Mouse (Mus musculus) right cerebral cortex, postnatal 14 days (tissue): ENCODE results near the gene Zfp595.
"Not testable (repeated sequence)": the region's sequence is repeated elsewhere in the genome, so short reads cannot be mapped to it uniquely, and the experiment has no call there.

Source experiments
- DNase-seq: peaks from one replicate; pipeline ENCODE4 v3.0.0; 2022

Gene Zfp595

DNA sequence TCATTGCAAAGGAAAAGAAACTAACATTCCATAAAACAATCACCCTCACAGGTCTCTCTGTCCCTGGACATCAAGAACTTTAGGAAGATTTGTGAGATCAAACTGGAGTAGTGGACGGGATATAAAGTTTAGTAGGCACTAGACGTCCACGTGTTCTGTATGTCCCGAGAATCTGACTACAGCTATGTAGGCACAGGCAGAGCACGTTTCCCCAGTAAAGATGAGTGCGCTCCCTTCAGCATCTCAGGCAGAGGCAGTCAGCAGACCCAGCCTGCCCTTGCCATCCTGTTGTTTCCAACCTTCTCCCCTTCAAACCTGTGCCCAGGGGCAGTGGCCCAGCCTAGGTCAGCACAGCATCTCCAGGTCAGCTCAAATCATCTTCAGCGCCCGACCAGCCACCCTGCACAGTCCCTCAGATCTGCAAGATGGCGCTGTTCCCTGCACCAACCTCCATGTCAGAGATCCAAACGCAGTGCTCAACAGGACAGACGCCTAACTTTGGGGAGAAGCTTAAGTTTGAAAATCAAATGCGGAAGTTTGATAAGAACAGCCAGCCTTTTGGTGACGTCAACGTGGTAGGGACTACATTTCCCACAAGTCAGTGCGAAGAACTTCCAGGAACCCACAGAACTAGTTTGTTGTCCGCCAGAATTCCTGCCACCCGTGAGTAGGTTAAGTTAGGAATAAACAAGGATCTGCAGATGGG lies at the start of gene Zfp595:
Gene Zfp595, minus strand, starts transcription at position 552 of the 706 bp plus-strand sequence.
- peak; percentile 46 for DNase-seq

DNA sequence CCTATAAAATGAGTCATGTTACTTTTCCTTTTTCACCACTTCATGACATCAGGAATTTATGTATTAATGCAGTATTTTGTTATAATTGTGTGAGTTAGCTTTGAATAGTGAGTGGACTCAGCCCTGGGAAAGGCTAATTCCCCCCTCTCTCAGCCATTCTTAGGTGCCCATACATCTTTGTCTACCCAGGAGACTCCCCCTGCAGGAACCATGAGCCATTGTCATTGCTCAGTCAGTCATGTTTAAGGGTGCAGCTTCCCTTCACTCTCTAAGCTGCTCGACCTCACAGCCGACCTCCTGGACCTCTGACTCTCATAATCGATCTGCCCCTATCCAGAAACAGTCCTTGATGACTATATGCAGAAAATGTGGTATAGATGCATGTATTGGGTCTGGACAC lies 43.9 kb upstream of the Zfp595 start:
- not testable (repeated sequence) for DNase-seq

DNA sequence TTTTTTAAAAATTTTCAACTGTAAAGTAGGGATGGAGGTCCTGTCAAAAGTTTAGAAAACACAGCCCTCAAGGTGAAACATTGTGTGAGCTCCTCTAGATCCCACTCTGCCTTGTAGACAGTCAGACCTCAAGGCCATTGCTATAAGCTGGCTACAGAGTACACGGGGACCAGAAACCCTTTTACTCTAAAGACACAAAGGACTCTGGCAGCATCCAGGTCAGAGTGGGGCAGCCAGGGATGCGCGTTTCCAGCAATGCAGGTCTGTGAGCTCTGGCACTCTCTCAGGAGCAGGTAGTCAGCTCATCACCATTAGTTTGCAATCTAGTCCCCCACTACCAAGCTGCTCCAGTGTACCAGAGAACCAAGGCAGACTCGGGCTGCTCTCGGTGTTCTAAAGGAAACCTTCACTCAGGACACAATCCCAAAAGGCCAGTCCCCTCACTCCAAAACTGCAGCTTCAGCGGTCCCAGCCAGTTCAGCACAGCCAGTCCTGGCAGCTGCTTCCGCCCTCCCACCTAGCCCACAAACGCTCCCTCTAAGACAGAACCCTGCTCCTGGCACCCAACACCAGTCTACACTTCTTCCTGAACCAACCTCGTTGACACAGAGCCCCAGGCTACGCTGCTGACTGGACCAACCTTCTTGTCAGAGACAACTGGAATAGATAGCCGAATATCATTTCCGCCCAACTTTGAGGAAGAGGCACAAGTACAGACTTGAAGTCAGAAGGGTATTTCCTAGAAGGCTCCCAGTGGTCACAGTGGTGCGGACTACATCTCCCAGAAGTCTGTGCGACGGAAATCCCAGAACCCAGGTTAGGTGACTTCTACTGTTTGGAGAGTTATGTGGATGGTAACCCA lies 42.9 kb upstream of the Zfp595 start, which contains the start of the genes Gm28041 and Zfp456:
Gene Gm28041, minus strand, starts transcription at position 684 of the 862 bp plus-strand sequence.
Gene Zfp456, minus strand, starts transcription at position 761 of the 862 bp plus-strand sequence.
- DNase-seq, result peak; percentile 17

- DNase-seq, result peak; percentile 75
Observed at GRCm38 (mm10) chr13:67360131-67360744, 27.9 kb upstream of the Zfp595 start, which contains the start of the genes Gm28044 and Zfp953. Gm28044 (minus strand) TSS chr13:67360536. Zfp953 (minus strand) TSS chr13:67360605.

DNA sequence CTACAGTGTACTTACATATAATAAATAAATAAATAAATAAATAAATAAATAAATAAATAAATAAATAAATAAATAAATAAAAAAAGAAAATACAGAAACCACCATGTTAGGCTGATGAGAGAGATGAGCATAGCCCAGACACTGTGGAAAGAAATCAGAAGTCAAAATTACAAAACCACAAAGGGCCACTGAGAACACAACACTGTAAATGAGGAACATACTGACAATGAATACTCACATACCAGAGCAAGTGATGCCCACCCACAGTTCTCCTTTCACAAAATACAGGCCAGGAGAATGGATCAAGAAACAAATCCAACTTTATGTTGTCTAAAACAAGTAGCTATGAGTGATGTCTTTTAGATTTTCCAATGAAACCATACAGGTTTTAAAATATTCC lies 19.5 kb upstream of the Zfp595 start:
- DNase-seq, result no peak

DNA sequence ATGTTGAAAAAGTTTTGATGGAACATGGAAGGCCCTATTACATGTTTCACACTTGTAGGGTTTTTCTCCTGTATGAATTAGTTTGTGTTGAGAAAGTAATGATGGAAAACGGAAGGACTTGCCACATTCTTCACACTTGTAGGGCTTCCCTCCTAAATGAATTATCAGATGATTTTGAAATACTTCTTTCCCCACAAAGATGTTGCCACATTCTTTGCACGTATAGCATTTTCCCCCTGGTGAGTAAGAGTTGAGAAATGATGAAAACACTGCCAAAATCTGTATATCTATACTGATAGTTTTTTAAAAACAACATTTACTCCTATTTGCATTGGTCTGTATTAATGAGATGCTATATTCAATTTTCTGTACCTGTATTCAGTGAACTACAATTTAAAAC lies 11.1 kb upstream of the Zfp595 start:
- no peak for DNase-seq

DNA sequence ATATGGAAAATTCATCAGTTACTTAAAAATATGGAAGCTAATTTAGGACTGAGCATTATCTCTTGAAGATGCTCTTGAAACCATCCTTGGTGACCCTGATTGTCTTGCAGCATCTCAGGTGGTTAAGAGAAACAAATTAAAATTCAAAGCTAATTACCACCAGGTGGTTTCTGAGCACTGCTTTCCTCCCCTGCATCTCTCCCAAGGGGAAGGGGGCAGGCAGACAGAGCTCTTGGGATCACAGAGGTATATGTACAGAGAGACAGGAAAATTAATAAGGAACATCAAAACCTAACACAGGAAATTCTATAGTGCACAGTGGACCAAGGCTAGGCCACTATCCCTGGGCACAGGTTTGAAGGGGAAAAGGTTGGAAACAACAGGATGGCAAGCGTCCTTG lies 507 bp upstream of the Zfp595 start:
- no peak for DNase-seq

GRCm38 (mm10) chr13:67306718-67307117 lies 25.7 kb downstream of the Zfp595 start:
- DNase-seq, result no peak

- DNase-seq, result peak; percentile 78
Observed at GRCm38 (mm10) chr13:67305822-67306672, 26.3 kb downstream of the Zfp595 start, which contains the start of gene Zfp457. Zfp457 (minus strand) TSS chr13:67306485.

DNA sequence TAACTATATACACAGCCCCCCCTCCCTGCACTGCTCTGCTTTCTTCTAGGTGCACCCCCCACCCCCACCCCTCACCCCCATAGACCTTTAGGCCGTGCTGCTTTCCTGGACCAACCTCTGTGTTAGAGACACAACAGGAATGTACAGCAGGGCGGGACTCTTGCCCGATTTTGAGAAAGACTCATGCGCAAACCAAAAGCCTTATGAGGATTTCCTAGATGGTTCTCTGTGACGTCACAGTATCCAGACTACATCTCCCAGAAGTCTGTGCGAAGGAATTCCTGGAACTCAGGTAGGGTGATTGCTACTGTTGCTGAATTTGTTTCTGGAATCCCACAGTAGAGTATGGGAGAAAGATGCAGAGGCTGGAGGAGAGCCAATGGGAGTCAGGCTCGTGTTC lies 54.1 kb downstream of the Zfp595 start, which contains the start of gene Zfp458:
Gene Zfp458, minus strand, starts transcription at position 153 of the 400 bp plus-strand sequence.
- no peak for DNase-seq

DNA sequence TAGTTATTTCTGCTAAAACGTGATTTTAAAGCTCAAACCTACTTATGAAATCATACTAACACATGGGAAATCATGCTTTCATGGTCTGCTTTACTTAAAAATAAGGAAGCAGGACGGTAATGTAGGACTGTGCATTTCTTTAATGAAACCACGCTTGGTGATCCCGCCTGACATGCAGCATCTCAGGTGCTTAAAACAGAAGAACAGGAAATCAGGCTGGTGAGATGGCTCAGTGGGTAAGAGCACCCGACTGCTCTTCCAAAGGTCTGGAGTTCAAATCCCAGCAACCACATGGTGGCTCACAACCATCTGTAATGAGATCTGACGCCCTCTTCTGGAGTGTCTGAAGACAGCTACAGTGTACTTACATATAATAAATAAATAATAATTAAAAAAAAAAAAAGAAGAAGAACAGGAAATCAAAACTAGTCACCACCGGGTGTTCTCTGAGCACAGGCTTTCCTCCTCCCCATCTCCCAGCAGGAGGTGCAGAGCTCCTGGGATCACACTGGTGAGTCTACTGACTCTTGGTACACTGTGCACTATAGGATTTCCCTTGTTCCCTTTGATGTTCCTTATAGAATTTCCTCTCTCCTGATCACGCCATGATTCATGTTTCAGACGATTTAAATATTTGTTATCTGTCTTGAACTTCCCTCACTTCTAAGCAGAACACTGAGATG lies 62.8 kb downstream of the Zfp595 start:
- not testable (repeated sequence) for DNase-seq

- DNase-seq, result peak; percentile 25
Observed at GRCm38 (mm10) chr13:67268568-67269369, 63.6 kb downstream of the Zfp595 start.
